Mouse (Mus musculus): ENCODE measurements at regions not wholly inside any gene's neighbourhood (a gene's known extent, or its start where the extent isn't known, plus 50 kb on each side); places are given as distances from the start of the nearest gene placed in this dataset.

- TF ChIP-seq POLR2A (IDR thresholded peaks at IDR 0.05; ENCODE audit: extremely low read depth, insufficient read depth, low read length): no peak
- no peak for TF ChIP-seq CTCF (IDR thresholded peaks at IDR 0.05; ENCODE audit: low read depth, low read length)
These were observed 66.6 kb upstream of the Ssx2ip start for GRCm38 (mm10) chr3:146337861-146338281.

Measured in liver, adult 2 months (tissue).